Mouse (Mus musculus) Patski (cell line): ENCODE measurements at regions not wholly inside any gene's neighbourhood (a gene's known extent, or its start where the extent isn't known, plus 50 kb on each side); places are given as distances from the start of the nearest gene placed in this dataset.
A peak's percentile ranks its signal among the peaks of the same experiment; 100 is the strongest.

Experiments
- ATAC-seq: fragments of 100-300 bp; one replicate; pipeline ENCODE4 v1.8.0; 2021
- CTCF ChIA-PET: fragments of 350-600 bp; sonication (Branson Sonifier 250); formaldehyde crosslinking; loops from one replicate; lab custom pipeline; 2022; ENCODE audit warnings: inconsistent platforms; lab: Charles Lee
- POLR2A ChIA-PET: fragments of 350-600 bp; sonication (Branson Sonifier 250); formaldehyde crosslinking; loops from one replicate; lab custom pipeline; 2022; ENCODE audit warnings: antibody characterized with exemption, inconsistent platforms; lab: Charles Lee
- DNase-seq: peaks from one replicate; pipeline ENCODE4 v3.0.0-alpha.2; 2011; ENCODE audit warnings: low read depth, low spot score
- H3K27me3 ChIP-seq: fragments of 371-371 bp; one replicate; pipeline ENCODE4 v1.5.1; 2021
- CTCF ChIP-seq: fragments of 100-300 bp; IDR thresholded peaks from one replicate; pipeline ENCODE4 v1.5.1; 2021
- in situ Hi-C: fragments of 300-500 bp; cut with MboI; formaldehyde crosslinking; loops from 3 replicates; pipeline ENCODE4 v1.11.1; 2018; ENCODE audit warnings: low pct_unique_long_range_greater_than_20kb, mixed read lengths

DNA sequence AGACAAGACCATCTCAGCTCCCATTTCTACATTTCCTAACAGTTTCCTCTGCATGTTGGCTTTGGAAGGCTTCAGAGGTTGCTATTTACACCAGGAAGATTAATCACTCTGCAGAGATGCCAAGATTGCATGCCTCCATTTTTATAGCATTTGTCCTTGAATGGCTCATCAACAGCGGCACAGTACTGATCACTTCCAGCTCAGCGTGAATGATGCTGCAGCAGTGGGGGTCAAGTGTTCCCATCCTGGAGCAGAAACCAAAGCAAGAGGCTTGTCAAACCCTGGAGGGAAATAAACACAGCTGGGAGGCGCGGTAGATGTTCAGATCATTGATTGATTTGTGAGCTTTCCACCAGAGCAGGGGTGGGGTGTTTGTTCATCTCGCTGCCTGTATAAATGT is 572.2 kb upstream of the Hs6st1 start:
- ChIA-PET CTCF (interaction anchor here (0.9 to 1.4 kb wide), 4 partner anchors 12 to 21 kb away, joined by 3 read pairs; no protein-coding TSS in a partner anchor), POLR2A (interaction anchor here (0.6 kb wide), 1 partner anchor 512 kb away, joined by 3 read pairs; no protein-coding TSS in a partner anchor)
- H3K27me3 ChIP-seq, result peaks cover 3% of the 10 kb centered on the region
- in situ Hi-C loops, result no loop called here
- no peak for TF ChIP-seq CTCF
- ATAC-seq (no peak), DNase-seq (no peak)

DNA sequence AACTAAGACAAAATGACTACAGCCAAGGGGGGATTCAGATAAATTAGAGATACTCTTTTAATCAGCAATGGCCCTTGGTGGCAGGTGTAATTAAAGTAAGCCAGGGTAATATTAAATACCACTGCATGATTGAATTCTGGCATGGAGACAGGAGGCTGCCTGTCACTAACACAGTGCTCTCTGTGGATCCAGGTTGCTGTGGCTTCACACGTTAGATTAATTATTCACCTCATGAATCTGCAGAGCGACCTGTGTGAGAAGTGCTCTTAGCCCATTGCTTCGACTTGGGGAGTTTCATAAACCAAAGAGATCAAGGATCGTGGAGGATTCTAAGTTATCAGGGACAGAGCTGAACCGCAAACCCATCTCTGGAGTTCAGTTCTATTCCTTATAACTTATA is 545.2 kb upstream of the Hs6st1 start:
- in situ Hi-C loops, result no loop called here
- POLR2A ChIA-PET, result no interaction called here

DNA sequence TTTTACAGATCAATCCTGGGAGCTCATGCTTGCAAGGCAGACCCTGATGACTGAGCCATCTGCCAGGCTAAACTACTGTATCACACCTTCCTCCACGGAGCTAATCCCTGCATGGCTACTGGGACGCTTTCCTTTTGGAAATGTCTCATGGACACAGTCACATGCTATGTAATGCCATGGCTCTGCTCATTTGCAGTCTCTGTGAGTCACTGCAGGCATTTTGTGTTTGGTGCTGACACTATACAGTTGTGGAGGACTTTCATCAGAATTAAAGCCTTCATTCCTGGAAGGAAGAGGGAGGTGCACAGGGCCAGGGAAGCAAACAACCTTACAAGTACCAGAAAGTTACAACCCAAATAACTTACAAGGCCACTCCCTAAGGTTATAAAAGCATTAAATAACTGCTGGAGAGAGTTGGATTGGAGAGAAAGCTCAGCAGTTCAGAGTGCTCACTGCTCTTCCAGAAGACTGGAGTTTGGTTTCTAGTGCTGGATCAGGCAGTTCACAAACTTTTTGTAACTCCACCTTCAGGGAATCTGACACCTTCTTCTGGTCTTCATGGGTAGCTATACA is 544.3 kb upstream of the Hs6st1 start:
- no peaks in the 10 kb centered on the region for H3K27me3 ChIP-seq
- CTCF ChIA-PET, result no interaction called here
- ATAC-seq (peak; percentile 81), DNase-seq (no peak)
- POLR2A ChIA-PET, result no interaction called here
- in situ Hi-C loops, result no loop called here
- no peak for TF ChIP-seq CTCF

More for the DNA sequence above, 545.2 kb upstream of the Hs6st1 start:
- H3K27me3 ChIP-seq, result no peaks in the 10 kb centered on the region
- CTCF ChIA-PET, result no interaction called here
- no peak for DNase-seq
- TF ChIP-seq CTCF, result no peak
- ATAC-seq, result no peak

DNA sequence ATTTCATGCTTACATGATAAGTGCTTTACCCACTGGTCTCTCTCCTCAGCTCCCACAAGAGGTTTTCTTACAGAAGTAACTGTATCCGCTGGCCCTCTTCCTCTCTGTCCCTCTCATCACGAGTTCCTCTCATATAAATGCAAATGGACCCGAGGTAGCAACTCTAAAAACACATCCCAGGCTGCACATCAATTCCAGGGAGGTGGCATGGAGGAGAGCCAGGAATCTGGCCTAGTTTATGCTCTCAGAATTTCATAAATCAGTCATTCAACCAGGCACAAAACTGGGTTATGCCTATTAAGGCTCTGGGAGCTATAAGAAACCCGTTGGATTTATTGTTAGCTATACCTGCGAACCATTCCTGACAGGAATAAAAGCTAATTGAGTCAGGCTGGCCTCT is 543.4 kb upstream of the Hs6st1 start:
- ATAC-seq (no peak), DNase-seq (no peak)
- POLR2A ChIA-PET, result no interaction called here
- in situ Hi-C loops, result loop anchor here (25.0 kb wide), 1 partner anchor 738 kb away; the partner anchor contains the start of gene Neurl3
- no peaks in the 10 kb centered on the region for H3K27me3 ChIP-seq
- TF ChIP-seq CTCF, result no peak
- CTCF ChIA-PET, result no interaction called here

DNA sequence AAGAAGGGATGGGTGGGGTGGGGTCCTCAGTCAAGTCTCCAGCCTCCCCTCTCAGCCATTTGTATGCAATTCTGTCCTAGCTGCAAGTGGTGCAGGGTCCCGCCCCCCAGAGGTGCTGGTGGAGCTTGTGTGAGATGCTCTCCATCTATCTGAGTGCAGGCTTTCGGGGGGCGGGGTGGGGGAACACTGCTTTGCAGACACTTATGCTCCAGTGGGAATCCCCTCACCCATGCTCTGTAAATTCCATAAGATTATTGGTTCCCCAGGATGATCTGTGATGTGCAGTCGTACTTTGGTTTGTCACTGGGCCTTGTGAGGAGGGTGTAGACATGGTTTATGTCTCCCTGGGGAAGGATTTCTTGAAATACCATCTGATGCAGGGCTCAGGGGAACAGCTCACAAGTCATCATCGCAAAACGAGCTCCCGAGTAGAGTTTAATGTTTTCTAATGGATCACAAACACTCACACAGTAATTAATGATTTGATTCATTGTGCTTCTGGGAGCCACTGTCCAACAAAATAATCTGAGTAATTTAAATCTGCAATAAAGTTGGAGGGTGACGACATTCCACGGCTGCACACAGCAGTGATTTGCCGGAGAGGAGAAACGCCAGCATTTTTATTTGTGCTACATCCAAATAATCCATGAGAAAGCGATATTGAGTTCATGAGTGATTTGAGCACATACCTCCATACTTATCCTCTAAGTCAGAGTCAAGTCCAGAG is 540.3 kb upstream of the Hs6st1 start:
- ChIA-PET POLR2A (no interaction called here), CTCF (interaction anchor here (1.2 kb wide), 1 partner anchor 143 kb away, joined by 4 read pairs; no protein-coding TSS in a partner anchor)
- DNase-seq, result peak; percentile 10

DNA sequence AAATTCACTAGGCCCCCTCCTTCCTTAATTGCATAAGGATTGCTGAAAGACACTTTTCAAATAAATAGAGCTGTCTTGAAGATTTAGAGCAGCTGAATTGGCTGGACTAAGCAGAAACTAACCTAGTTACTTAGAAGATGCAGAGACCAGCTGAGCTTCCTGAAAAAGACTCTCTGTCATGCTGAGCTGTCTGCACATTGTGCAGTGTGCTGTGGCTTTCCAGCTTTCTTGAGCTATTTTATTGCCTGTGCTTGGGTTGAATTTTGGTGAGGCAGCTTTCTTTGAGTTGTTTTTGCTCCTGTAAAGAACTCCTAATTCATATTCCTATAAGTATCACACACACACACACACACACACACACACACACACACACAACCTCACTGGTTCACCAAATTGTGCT is 532.7 kb upstream of the Hs6st1 start:
- DNase-seq (no peak), ATAC-seq (no peak)
- POLR2A ChIA-PET, result interaction anchor here (0.6 kb wide), 1 partner anchor 137 kb away, joined by 3 read pairs; no protein-coding TSS in a partner anchor
- H3K27me3 ChIP-seq, result no peaks in the 10 kb centered on the region
- TF ChIP-seq CTCF, result no peak
- in situ Hi-C loops, result loop anchor here (25.0 kb wide), 1 partner anchor 727 kb away; the partner anchor contains the start of gene Neurl3
- CTCF ChIA-PET, result interaction anchor here (0.6 to 1.0 kb wide), 3 partner anchors 14 to 118 kb away, joined by 3 read pairs; no protein-coding TSS in a partner anchor

More for the DNA sequence above, 540.3 kb upstream of the Hs6st1 start:
- in situ Hi-C loops, result loop anchor here (25.0 kb wide), 1 partner anchor 734 kb away; the partner anchor contains the start of gene Neurl3
- TF ChIP-seq CTCF, result no peak
- no peaks in the 10 kb centered on the region for H3K27me3 ChIP-seq
- ATAC-seq, result no peak

DNA sequence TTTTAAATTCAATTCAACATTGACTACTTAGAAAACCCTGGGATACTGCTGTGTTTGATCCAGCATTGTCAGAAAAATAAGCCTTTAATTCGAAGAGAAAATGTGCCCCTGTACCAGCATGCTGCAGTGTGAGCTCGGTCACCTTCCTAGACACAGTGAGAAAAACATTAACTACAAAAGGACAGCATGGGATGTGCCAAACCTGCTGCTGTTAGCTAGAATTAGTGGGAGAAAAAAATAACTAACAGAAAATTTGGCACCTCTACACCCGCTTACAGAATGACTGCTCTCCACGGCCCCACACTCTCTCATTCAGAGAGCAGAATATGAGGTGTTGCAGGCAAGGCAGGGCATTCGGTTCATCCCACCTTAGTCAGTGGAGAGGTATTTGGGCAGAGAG is 531.9 kb upstream of the Hs6st1 start:
- no peaks in the 10 kb centered on the region for H3K27me3 ChIP-seq
- POLR2A ChIA-PET, result no interaction called here
- DNase-seq, result no peak
- CTCF ChIA-PET, result interaction anchor here (0.9 to 1.0 kb wide), 2 partner anchors 16 to 117 kb away, joined by 3 read pairs; no protein-coding TSS in a partner anchor
- TF ChIP-seq CTCF, result no peak
- no peak for ATAC-seq
- in situ Hi-C loops, result loop anchor here (25.0 kb wide), 1 partner anchor 726 kb away; the partner anchor contains the start of gene Neurl3

DNA sequence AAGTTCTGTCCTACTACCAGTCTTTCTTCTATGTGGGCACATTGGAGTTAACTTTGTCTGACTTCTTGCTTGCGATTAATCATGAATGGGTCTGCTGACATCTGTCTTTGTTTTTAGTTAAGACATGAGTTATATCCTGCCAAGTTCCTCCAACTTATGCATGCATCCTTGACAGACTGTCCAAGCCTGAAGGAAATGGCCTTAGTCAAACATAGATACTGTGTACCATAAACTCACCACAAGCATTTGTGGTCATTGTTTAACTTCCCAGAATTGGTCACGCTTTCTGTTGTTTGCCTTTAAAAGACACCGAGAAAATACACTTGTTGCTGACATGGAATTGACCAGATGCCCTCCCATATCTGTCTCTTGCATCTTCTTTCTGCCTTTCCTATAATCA is 519.4 kb upstream of the Hs6st1 start:
- TF ChIP-seq CTCF, result no peak
- POLR2A ChIA-PET, result no interaction called here
- in situ Hi-C loops, result loop anchor here (25.0 kb wide), 1 partner anchor 713 kb away; the partner anchor contains the start of gene Neurl3
- ATAC-seq (peak; percentile 65), DNase-seq (peak; percentile 64)
- no peaks in the 10 kb centered on the region for H3K27me3 ChIP-seq
- CTCF ChIA-PET, result interaction anchor here (1.3 kb wide), 1 partner anchor 12 kb away, joined by 4 read pairs; no protein-coding TSS in a partner anchor

DNA sequence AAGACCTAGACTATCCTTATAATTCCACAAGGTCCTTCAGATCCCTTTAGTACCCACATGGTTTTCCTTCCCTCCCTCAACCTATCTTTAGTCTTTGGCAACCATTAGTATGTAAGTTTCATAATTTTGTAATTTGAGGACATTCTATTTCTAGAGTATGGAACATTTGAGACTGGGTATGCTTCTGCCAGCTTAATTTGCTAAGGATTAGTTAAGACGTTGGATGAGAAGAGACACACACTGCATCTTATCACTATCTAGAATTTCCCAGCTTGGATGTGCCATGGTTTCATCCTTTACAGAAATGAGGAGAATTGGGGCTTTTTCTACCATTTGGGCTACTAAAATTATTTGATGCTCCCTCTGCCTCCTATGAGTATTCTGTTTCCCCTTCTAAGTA is 516.7 kb upstream of the Hs6st1 start:
- in situ Hi-C loops, result loop anchor here (10.0 to 25.0 kb wide), 2 partner anchors 511 to 583 kb away; partner anchors contain the start of gene Hs6st1
- no peak for TF ChIP-seq CTCF
- ChIA-PET POLR2A (no interaction called here), CTCF (interaction anchor here (1.8 kb wide), 1 partner anchor 8 kb away, joined by 6 read pairs; no protein-coding TSS in a partner anchor)
- ATAC-seq, result no peak
- H3K27me3 ChIP-seq, result no peaks in the 10 kb centered on the region
- no peak for DNase-seq

DNA sequence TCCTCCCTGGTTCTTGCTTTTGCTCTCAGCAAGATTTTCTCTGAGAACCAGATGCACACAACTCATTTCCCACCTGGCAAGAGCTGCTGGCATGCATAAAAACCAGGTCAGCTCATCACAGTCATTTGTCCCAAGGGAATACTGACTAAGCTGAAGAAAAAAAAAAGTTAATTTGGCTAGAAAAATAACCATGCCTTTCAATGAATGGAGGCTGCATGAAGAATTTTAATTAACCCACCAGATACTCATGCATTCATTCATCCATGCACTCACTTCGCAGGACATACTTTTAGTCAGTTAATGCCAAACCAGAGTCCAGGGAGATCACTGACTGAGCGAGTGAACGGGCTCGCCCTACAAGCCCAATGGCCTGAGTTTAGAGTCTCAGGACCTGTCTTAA is 505.4 kb upstream of the Hs6st1 start:
- no peaks in the 10 kb centered on the region for H3K27me3 ChIP-seq
- POLR2A ChIA-PET, result no interaction called here
- peak; percentile 92 for ATAC-seq
- TF ChIP-seq CTCF, result no peak
- peak; percentile 95 for DNase-seq
- CTCF ChIA-PET, result no interaction called here
- in situ Hi-C loops, result loop anchor here (5.0 to 25.0 kb wide), 2 partner anchors 90 to 500 kb away; partner anchors contain the start of gene Hs6st1

DNA sequence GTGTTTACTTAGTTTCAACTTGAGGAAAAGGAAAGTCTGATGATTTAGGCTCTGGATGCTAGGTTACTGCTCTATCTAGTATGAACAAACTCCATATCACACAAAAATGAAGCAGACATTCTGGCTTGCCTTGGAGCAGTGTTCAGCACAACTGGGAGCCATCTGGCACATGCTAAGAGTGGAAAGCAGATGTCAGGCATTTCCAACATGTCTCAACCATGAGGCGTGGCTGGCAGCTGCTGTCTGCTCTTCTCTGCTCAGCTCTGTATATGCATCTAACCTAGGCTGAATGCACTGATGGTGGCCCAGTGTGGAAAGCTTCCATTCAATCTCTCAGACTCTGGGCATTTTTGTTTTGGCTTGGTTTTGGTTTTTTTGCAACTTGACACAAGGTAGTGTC is 493.0 kb upstream of the Hs6st1 start:
- in situ Hi-C loops, result no loop called here
- no peak for TF ChIP-seq CTCF
- DNase-seq, result no peak
- ATAC-seq, result no peak
- POLR2A ChIA-PET, result no interaction called here
- no peaks in the 10 kb centered on the region for H3K27me3 ChIP-seq
- CTCF ChIA-PET, result no interaction called here
